Mouse (Mus musculus) ES-E14 (cell line): ENCODE measurements around the gene Samm50.

Source experiments
- CHD2 ChIP-seq: IDR thresholded peaks from 2 replicates; pipeline ENCODE4 v1.6.1; 2014; ENCODE audit warnings: mild to moderate bottlenecking, low read depth, low read length, inconsistent platforms
- MAFK ChIP-seq: IDR thresholded peaks from 2 replicates; pipeline ENCODE4 v1.6.1; 2014; ENCODE audit warnings: mild to moderate bottlenecking, low read depth, low read length, inconsistent platforms; ENCODE audit not compliant: insufficient read depth

GRCm38 (mm10) chr15:84224779-84225178, 32.7 kb downstream of the Samm50 start:
- TF ChIP-seq MAFK (no peak), CHD2 (no peak)
